Mouse (Mus musculus) stomach, postnatal 0 days (tissue): ENCODE results near the gene Phactr1.

Source experiments
- CTCF ChIP-seq: IDR thresholded peaks from 2 replicates; pipeline ENCODE4 v1.5.1; 2016; ENCODE audit warnings: antibody characterized with exemption, low read depth, mild to moderate bottlenecking, moderate library complexity
- EP300 ChIP-seq: optimal IDR thresholded peaks from 2 replicates; pipeline ENCODE3; 2016; ENCODE audit warnings: antibody characterized with exemption

- TF ChIP-seq CTCF = no peak
- no peak for TF ChIP-seq EP300
Measured at GRCm38 (mm10) chr13:43149661-43150060, 469.2 kb downstream of the Phactr1 start.
